Mouse (Mus musculus) limb, embryonic 14.5 days (tissue): Measurements from ENCODE around the gene AC131692.1. TPM values are rescaled to one million over a fixed set of nuclear protein-coding genes. Genes with fewer than 3 reads are reported as not detected.

Source experiments
- ATAC-seq: fragments of 200-750 bp; cut with Nextera tagmentation; 2 replicates; pipeline ENCODE4 v1.8.0; 2017; ENCODE audit warnings: low read depth, moderate number of reproducible peaks, moderate TSS enrichment; ENCODE audit not compliant: low FRiP score
- DNase-seq: peaks from one replicate; pipeline ENCODE4 v3.0.0-alpha.2; 2015; ENCODE audit warnings: low spot score
- H3K27ac ChIP-seq: fragments of 300-500 bp; sonication (generic); replicated peaks from 2 replicates; pipeline ENCODE4 v1.5.1; 2014; ENCODE audit warnings: low read depth, mild to moderate bottlenecking, low read length, moderate library complexity, mixed read lengths
- H3K27me3 ChIP-seq: fragments of 300-500 bp; sonication (generic); 2 replicates; pipeline ENCODE4 v1.6.1; 2014; ENCODE audit warnings: low read length, mixed read lengths; ENCODE audit not compliant: control insufficient read depth, insufficient read depth
- H3K36me3 ChIP-seq: fragments of 300-500 bp; sonication (generic); 2 replicates; pipeline ENCODE4 v1.6.1; 2014; ENCODE audit warnings: mild to moderate bottlenecking, low read length, moderate library complexity, mixed read lengths; ENCODE audit not compliant: control insufficient read depth, insufficient read depth
- H3K4me1 ChIP-seq: fragments of 300-500 bp; sonication (generic); 2 replicates; pipeline ENCODE4 v1.6.1; 2014; ENCODE audit warnings: antibody characterized with exemption, low read length, mixed read lengths; ENCODE audit not compliant: control insufficient read depth, insufficient read depth
- H3K4me2 ChIP-seq: fragments of 300-500 bp; sonication (generic); replicated peaks from 2 replicates; pipeline ENCODE4 v1.6.1; 2014; ENCODE audit warnings: low read depth, mild to moderate bottlenecking, low read length, moderate library complexity; ENCODE audit not compliant: severe bottlenecking
- H3K4me3 ChIP-seq: fragments of 300-500 bp; sonication (generic); replicated peaks from 2 replicates; pipeline ENCODE4 v1.5.1; 2014; ENCODE audit warnings: low read length
- H3K9ac ChIP-seq: fragments of 300-500 bp; sonication (generic); 2 replicates; pipeline ENCODE4 v1.6.1; 2014; ENCODE audit warnings: mild to moderate bottlenecking, low read depth, low read length, moderate library complexity; ENCODE audit not compliant: severe bottlenecking
- H3K9me3 ChIP-seq: fragments of 300-500 bp; sonication (generic); 2 replicates; pipeline ENCODE4 v1.6.1; 2016; ENCODE audit warnings: low read length; ENCODE audit not compliant: control insufficient read depth
- POLR2A ChIP-seq: fragments of 200-500 bp; IDR thresholded peaks from 2 replicates; pipeline ENCODE4 v1.8.0; 2012; ENCODE audit warnings: inconsistent platforms, mild to moderate bottlenecking, moderate library complexity, borderline replicate concordance; ENCODE audit not compliant: insufficient read depth, insufficient read length; ENCODE audit errors: extremely low read depth
- WGBS: fragments of 180-500 bp; shearing (Covaris S2); extraction: QIAGEN DNeasy Blood & Tissue Kit; methylation state at CpG from one replicate; pipeline ENCODE4 v1.1.7; 2014; 5-methylcytosine and 5-hydroxymethylcytosine counted together
- microRNA-seq: library from miRNA; unstranded; fragments of <30 nt; microRNA quantifications from one replicate; pipeline ENCODE4, GENCODE M21; 2016
- polyA plus RNA-seq, 2 experiments: library from polyadenylated mRNA; depleted of rRNA in 1 of 2; stranded (reverse) in 1 of 2; unstranded in 1 of 2; fragments of >200 nt; fragmentation: Nextera tagmentation in 1 of 2; extraction: Ambion mirVana in 1 of 2; gene quantifications; 2 replicates each; pipeline versions ENCODE4 v1.2.1 to v1.2.3; 2012 to 2014

Gene AC131692.1
- polyA plus RNA-seq, 2 experiments = 0.75 TPM; not detected in 1

DNA sequence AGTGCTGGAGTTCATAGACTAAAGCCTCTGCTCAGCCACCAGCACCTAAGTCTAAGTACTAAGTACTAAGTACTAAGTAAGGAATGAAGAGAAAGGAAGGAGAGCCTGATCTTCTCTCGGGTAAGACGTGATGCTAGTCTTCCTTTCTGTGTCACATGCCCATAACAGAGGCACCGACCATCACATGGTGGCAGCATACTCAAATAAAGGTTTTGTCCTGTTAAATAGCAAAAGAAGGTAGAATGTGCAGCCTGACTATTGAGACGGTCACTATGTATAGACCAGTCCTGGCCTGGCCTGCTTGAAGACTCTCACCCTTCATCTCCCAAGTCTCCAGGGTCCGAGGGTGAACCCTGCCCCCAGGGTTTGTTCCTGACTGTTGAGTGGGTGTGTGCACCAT lies 50.6 kb downstream of the AC131692.1 start:
- H3K4me2 ChIP-seq = no peak overlapping the region
- no peak for TF ChIP-seq POLR2A
- H3K27ac ChIP-seq = no peak overlapping the region
- ATAC-seq (no peak), DNase-seq (no peak)
- H3K9me3 ChIP-seq = no peaks in the 10 kb centered on the region; the same call in 1 of the 2 replicates
- peaks cover 4% of the 10 kb centered on the region for H3K4me1 ChIP-seq
- no peak overlapping the region for H3K4me3 ChIP-seq
- H3K36me3 ChIP-seq = no peaks in the 10 kb centered on the region
- H3K27me3 ChIP-seq = no peaks in the 10 kb centered on the region
- 77% methylated on average over 5 of the region's 5 CpGs for WGBS
- no peak overlapping the region for H3K9ac ChIP-seq

Small RNA genes within 50 kb of the gene (microRNA-seq; reads per million reads assigned to microRNA genes)
- 0.69 reads per million for gene Mir6988

Other genes with a start within 250 kb of the AC131692.1 start
Only the 30 nearest of the 31 such genes appear.
- gene Frmd8, start 219.1 kb upstream of the AC131692.1 start, polyA plus RNA-seq (2012; rRNA removed) = 22.7 and 30.1 TPM in 2 replicates
- gene Frmd8, start 219.1 kb upstream of the AC131692.1 start, polyA plus RNA-seq (2014; fragmentation: Nextera tagmentation; extraction: Ambion mirVana) = 22.6 and 22.7 TPM in 2 replicates
- 6.2 and 6.3 TPM in 2 replicates for gene Slc25a45, start 216.6 kb upstream of the AC131692.1 start, polyA plus RNA-seq (2012; rRNA removed)
- 2.5 and 3.0 TPM in 2 replicates for gene Slc25a45, start 216.6 kb upstream of the AC131692.1 start, polyA plus RNA-seq (2014; fragmentation: Nextera tagmentation; extraction: Ambion mirVana)
- gene Tigd3, start 200.3 kb upstream of the AC131692.1 start, polyA plus RNA-seq (2012; rRNA removed) = 4.8 TPM in 2 replicates
- 1.7 and 2.0 TPM in 2 replicates for gene Tigd3, start 200.3 kb upstream of the AC131692.1 start, polyA plus RNA-seq (2014; fragmentation: Nextera tagmentation; extraction: Ambion mirVana)
- gene Dpf2, start 181.4 kb upstream of the AC131692.1 start, polyA plus RNA-seq (2012; rRNA removed) = 179 and 199 TPM in 2 replicates
- 143 and 147 TPM in 2 replicates for gene Dpf2, start 181.4 kb upstream of the AC131692.1 start, polyA plus RNA-seq (2014; fragmentation: Nextera tagmentation; extraction: Ambion mirVana)
- gene Cdc42ep2, start 169.6 kb upstream of the AC131692.1 start, polyA plus RNA-seq (2012; rRNA removed) = 9.7 and 10.0 TPM in 2 replicates
- 6.5 and 8.0 TPM in 2 replicates for gene Cdc42ep2, start 169.6 kb upstream of the AC131692.1 start, polyA plus RNA-seq (2014; fragmentation: Nextera tagmentation; extraction: Ambion mirVana)
- 87.9 and 109 TPM in 2 replicates for gene Pola2, start 130.2 kb upstream of the AC131692.1 start, polyA plus RNA-seq (2012; rRNA removed)
- 65.8 and 66.3 TPM in 2 replicates for gene Pola2, start 130.2 kb upstream of the AC131692.1 start, polyA plus RNA-seq (2014; fragmentation: Nextera tagmentation; extraction: Ambion mirVana)
- not detected in 2 replicates for gene Slc22a20, start 108.3 kb upstream of the AC131692.1 start, polyA plus RNA-seq (2012; rRNA removed)
- not detected in 2 replicates for gene Slc22a20, start 108.3 kb upstream of the AC131692.1 start, polyA plus RNA-seq (2014; fragmentation: Nextera tagmentation; extraction: Ambion mirVana)
- gene Capn1, start 78.5 kb upstream of the AC131692.1 start, polyA plus RNA-seq (2012; rRNA removed) = 29.0 and 33.4 TPM in 2 replicates
- gene Capn1, start 78.5 kb upstream of the AC131692.1 start, polyA plus RNA-seq (2014; fragmentation: Nextera tagmentation; extraction: Ambion mirVana) = 18.0 and 19.7 TPM in 2 replicates
- 49.2 and 63.9 TPM in 2 replicates for gene Syvn1, start 47.8 kb upstream of the AC131692.1 start, polyA plus RNA-seq (2012; rRNA removed)
- 31.5 and 34.6 TPM in 2 replicates for gene Syvn1, start 47.8 kb upstream of the AC131692.1 start, polyA plus RNA-seq (2014; fragmentation: Nextera tagmentation; extraction: Ambion mirVana)
- gene Mrpl49, start 36.6 kb upstream of the AC131692.1 start, polyA plus RNA-seq (2012; rRNA removed) = 47.0 and 54.8 TPM in 2 replicates
- 75.3 and 75.5 TPM in 2 replicates for gene Mrpl49, start 36.6 kb upstream of the AC131692.1 start, polyA plus RNA-seq (2014; fragmentation: Nextera tagmentation; extraction: Ambion mirVana)
- 1,573 and 1,838 TPM in 2 replicates for gene Fau, start 36.6 kb upstream of the AC131692.1 start, polyA plus RNA-seq (2012; rRNA removed)
- gene Fau, start 36.6 kb upstream of the AC131692.1 start, polyA plus RNA-seq (2014; fragmentation: Nextera tagmentation; extraction: Ambion mirVana) = 948 and 968 TPM in 2 replicates
- 32.0 and 41.5 TPM in 2 replicates for gene Znhit2, start 33.2 kb upstream of the AC131692.1 start, polyA plus RNA-seq (2012; rRNA removed)
- gene Znhit2, start 33.2 kb upstream of the AC131692.1 start, polyA plus RNA-seq (2014; fragmentation: Nextera tagmentation; extraction: Ambion mirVana) = 36.5 and 37.0 TPM in 2 replicates
- 43.8 and 59.6 TPM in 2 replicates for gene Tm7sf2, start 26.0 kb upstream of the AC131692.1 start, polyA plus RNA-seq (2012; rRNA removed)
- 15.5 and 18.8 TPM in 2 replicates for gene Tm7sf2, start 26.0 kb upstream of the AC131692.1 start, polyA plus RNA-seq (2014; fragmentation: Nextera tagmentation; extraction: Ambion mirVana)
- 81.6 and 95.9 TPM in 2 replicates for gene Vps51, start 17.2 kb upstream of the AC131692.1 start, polyA plus RNA-seq (2012; rRNA removed)
- 51.9 and 60.5 TPM in 2 replicates for gene Vps51, start 17.2 kb upstream of the AC131692.1 start, polyA plus RNA-seq (2014; fragmentation: Nextera tagmentation; extraction: Ambion mirVana)
- 0.20 TPM in 1 of 2 replicates, not detected in the other for gene Tmem262, start 14.4 kb upstream of the AC131692.1 start, polyA plus RNA-seq (2012; rRNA removed)
- not detected in 2 replicates for gene Tmem262, start 14.4 kb upstream of the AC131692.1 start, polyA plus RNA-seq (2014; fragmentation: Nextera tagmentation; extraction: Ambion mirVana)
- 1.1 and 1.3 TPM in 2 replicates for gene Gm28374, start 12.2 kb upstream of the AC131692.1 start, polyA plus RNA-seq (2012; rRNA removed)
- 1.1 and 1.3 TPM in 2 replicates for gene Gm28374, start 12.2 kb upstream of the AC131692.1 start, polyA plus RNA-seq (2014; fragmentation: Nextera tagmentation; extraction: Ambion mirVana)
- gene Zfpl1, start 9.5 kb upstream of the AC131692.1 start, polyA plus RNA-seq (2012; rRNA removed) = 134 and 177 TPM in 2 replicates
- 85.4 and 91.0 TPM in 2 replicates for gene Zfpl1, start 9.5 kb upstream of the AC131692.1 start, polyA plus RNA-seq (2014; fragmentation: Nextera tagmentation; extraction: Ambion mirVana)
- gene Cdca5, start 9.4 kb upstream of the AC131692.1 start, polyA plus RNA-seq (2012; rRNA removed) = 22.0 and 23.3 TPM in 2 replicates
- gene Cdca5, start 9.4 kb upstream of the AC131692.1 start, polyA plus RNA-seq (2014; fragmentation: Nextera tagmentation; extraction: Ambion mirVana) = 27.9 and 31.5 TPM in 2 replicates
- gene Naaladl1, start 11.4 kb downstream of the AC131692.1 start, polyA plus RNA-seq (2012; rRNA removed) = 2.5 and 3.0 TPM in 2 replicates
- 0.21 and 0.48 TPM in 2 replicates for gene Naaladl1, start 11.4 kb downstream of the AC131692.1 start, polyA plus RNA-seq (2014; fragmentation: Nextera tagmentation; extraction: Ambion mirVana)
- 45.6 and 57.9 TPM in 2 replicates for gene Sac3d1, start 24.2 kb downstream of the AC131692.1 start, polyA plus RNA-seq (2012; rRNA removed)
- gene Sac3d1, start 24.2 kb downstream of the AC131692.1 start, polyA plus RNA-seq (2014; fragmentation: Nextera tagmentation; extraction: Ambion mirVana) = 53.8 and 55.9 TPM in 2 replicates
- gene Snx15, start 33.9 kb downstream of the AC131692.1 start, polyA plus RNA-seq (2012; rRNA removed) = 36.4 and 48.9 TPM in 2 replicates
- 30.2 and 33.9 TPM in 2 replicates for gene Snx15, start 33.9 kb downstream of the AC131692.1 start, polyA plus RNA-seq (2014; fragmentation: Nextera tagmentation; extraction: Ambion mirVana)
- 0.10 and 0.22 TPM in 2 replicates for gene Batf2, start 46.6 kb downstream of the AC131692.1 start, polyA plus RNA-seq (2012; rRNA removed)
- gene Batf2, start 46.6 kb downstream of the AC131692.1 start, polyA plus RNA-seq (2014; fragmentation: Nextera tagmentation; extraction: Ambion mirVana) = 0.15 TPM in 1 of 2 replicates, not detected in the other
- 91.9 and 127 TPM in 2 replicates for gene Arl2, start 47.1 kb downstream of the AC131692.1 start, polyA plus RNA-seq (2012; rRNA removed)
- gene Arl2, start 47.1 kb downstream of the AC131692.1 start, polyA plus RNA-seq (2014; fragmentation: Nextera tagmentation; extraction: Ambion mirVana) = 76.0 and 77.5 TPM in 2 replicates
- 0.05 and 0.09 TPM in 2 replicates for gene Majin, start 90.0 kb downstream of the AC131692.1 start, polyA plus RNA-seq (2012; rRNA removed)
- gene Majin, start 90.0 kb downstream of the AC131692.1 start, polyA plus RNA-seq (2014; fragmentation: Nextera tagmentation; extraction: Ambion mirVana) = not detected in 2 replicates
- 1.5 and 2.7 TPM in 2 replicates for gene Gpha2, start 132.0 kb downstream of the AC131692.1 start, polyA plus RNA-seq (2012; rRNA removed)
- gene Gpha2, start 132.0 kb downstream of the AC131692.1 start, polyA plus RNA-seq (2014; fragmentation: Nextera tagmentation; extraction: Ambion mirVana) = 1.2 and 2.3 TPM in 2 replicates
- gene Ppp2r5b, start 141.5 kb downstream of the AC131692.1 start, polyA plus RNA-seq (2012; rRNA removed) = 45.0 and 48.1 TPM in 2 replicates
- 27.5 and 27.8 TPM in 2 replicates for gene Ppp2r5b, start 141.5 kb downstream of the AC131692.1 start, polyA plus RNA-seq (2014; fragmentation: Nextera tagmentation; extraction: Ambion mirVana)
- gene Atg2a, start 147.2 kb downstream of the AC131692.1 start, polyA plus RNA-seq (2012; rRNA removed) = 18.3 and 25.7 TPM in 2 replicates
- 10.6 and 14.6 TPM in 2 replicates for gene Atg2a, start 147.2 kb downstream of the AC131692.1 start, polyA plus RNA-seq (2014; fragmentation: Nextera tagmentation; extraction: Ambion mirVana)
- gene Ehd1, start 182.3 kb downstream of the AC131692.1 start, polyA plus RNA-seq (2012; rRNA removed) = 160 and 232 TPM in 2 replicates
- gene Ehd1, start 182.3 kb downstream of the AC131692.1 start, polyA plus RNA-seq (2014; fragmentation: Nextera tagmentation; extraction: Ambion mirVana) = 68.7 and 81.8 TPM in 2 replicates
- 15.2 and 17.0 TPM in 2 replicates for gene Cdc42bpg, start 212.0 kb downstream of the AC131692.1 start, polyA plus RNA-seq (2012; rRNA removed)
- 1.4 and 2.0 TPM in 2 replicates for gene Cdc42bpg, start 212.0 kb downstream of the AC131692.1 start, polyA plus RNA-seq (2014; fragmentation: Nextera tagmentation; extraction: Ambion mirVana)
- 102 and 117 TPM in 2 replicates for gene Men1, start 240.6 kb downstream of the AC131692.1 start, polyA plus RNA-seq (2012; rRNA removed)
- gene Men1, start 240.6 kb downstream of the AC131692.1 start, polyA plus RNA-seq (2014; fragmentation: Nextera tagmentation; extraction: Ambion mirVana) = 60.4 and 65.6 TPM in 2 replicates